Mouse (Mus musculus) retina, postnatal 7 days (tissue): ENCODE measurements around the gene P4ha2.

ENCODE experiments used
- DNase-seq: peaks from one replicate; pipeline ENCODE4 v3.0.0-alpha.2; 2012; ENCODE audit warnings: low read depth, low spot score

Gene P4ha2

DNA sequence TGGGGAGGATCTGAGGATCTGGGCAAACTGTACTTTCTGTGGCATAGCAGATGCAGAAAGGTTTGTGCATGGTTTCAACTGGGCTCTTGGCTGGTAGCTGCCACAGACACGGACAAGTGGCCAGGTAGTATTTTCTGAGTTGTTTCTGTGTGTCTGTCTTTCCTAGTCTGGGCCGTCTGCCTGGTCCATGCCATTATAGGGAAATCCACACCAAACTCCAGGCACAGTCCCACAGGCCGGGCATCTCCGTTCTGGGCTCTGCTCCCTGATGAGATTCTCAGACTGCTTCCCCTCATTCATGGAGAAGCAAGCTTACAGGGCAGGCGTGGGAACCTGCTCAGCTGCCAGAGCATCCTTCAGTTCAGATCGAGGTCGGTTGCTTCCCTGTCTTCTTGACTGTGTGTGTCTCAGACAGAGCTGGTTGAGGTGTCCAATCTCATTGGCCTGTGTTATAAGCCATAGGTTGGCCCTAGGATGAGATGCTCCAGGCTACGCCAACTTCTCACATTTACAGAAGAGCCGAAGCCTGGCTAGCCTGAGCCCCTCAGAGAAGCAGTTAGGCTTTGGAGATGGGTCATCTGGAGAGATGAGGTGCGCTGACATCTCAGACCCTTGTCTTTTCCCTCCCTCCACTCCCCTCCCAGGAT lies at the start of gene P4ha2:
Gene P4ha2 (plus strand): TSS at position 51 of the 647 bp plus-strand sequence.
- DNase-seq, result no peak

DNA sequence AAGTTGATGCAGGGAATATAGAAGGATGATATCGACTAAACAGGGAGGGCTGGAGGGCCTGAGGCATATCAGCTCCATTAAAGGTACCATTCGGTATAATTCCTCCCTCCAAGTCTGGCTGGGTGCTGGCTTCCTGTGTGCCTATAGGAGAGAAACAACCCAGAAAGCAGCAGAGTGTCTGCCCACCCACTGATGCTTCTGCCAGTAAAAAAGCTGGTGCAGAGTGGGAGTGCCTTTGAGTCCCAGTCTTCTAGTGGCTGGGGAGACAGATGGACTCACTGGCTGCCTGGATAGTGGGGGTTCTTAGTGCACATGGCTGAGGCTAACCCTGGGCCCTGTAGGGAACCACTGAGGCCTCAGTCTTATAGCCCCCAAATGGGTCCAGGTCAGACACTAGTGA lies 49.7 kb upstream of the P4ha2 start:
- no peak for DNase-seq

DNA sequence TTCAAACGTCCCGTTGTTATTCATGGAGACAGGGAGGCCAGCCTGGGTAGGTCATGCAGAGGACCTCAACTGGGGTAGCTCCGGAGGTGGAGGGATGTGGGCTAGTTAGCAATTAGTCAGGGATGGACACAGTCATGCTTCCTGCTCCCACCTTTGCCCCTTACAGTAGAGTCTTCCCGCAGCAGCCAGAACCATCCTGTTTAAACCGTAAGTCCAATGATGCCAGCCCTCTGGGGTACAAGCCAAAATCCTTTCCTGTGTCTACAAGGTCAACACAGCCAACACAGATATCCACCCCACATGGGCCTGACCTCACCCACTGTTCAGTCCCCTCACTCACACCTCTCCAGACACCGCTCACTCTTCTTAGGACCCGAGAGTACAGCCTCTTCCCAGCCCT lies 48.7 kb upstream of the P4ha2 start:
- DNase-seq, result no peak

DNA sequence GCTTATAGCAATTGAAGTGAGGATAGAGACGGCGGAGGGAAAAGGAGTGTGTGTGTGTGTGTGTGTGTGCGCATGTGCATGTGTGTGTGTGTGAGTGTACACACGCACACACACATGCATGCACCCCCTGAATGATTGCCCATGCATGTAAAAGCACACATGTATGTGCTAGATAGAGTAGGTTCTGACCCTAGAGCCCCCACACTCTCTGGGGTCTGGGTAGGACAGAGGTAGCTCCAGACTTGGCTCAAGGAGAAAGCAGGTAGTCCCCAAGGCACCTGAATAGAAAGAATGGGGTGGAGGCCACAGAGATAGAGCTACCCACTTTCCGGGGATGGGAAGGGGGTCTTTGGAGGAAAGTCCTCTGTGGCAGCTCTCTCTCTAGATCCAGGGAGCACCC lies 47.8 kb upstream of the P4ha2 start:
- no peak for DNase-seq

DNA sequence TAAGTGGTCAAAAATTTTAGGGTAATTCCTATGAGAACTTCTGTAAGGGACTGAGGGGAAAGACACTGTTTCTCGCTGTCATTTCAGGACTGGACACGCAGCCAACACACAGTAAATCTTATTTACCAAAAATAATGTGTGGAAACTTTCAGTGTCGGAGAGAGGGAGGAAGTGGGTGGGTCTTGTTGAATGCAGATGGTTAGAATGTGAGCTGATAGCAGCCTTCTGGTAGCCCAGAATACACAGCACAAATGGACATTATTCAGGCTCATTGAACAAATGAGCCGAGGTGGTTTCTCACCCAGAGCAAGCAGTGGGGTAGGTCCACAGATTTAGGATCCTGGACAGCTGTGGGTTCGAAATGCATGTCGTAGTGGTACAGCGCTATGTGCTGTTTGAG lies 46.8 kb upstream of the P4ha2 start:
- no peak for DNase-seq

DNA sequence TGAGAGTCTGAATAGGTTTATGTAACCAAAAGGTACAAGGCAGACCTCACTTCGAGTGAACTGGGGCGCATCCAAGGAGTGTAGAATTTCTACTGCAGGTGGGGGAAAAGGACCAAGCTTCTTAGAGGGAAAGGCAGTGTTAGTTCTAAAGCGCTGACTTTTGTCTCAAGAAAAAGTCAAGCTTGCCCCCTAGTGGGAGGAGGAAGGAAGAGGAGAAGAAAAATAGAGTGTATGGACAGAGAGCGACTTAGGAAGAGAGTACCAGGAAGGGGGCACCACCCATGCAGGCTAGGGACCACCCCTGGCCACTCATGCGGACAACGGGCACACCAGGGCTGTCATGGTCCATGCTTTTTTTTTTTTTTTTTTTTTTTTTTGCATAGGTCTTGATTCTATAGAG lies 45.6 kb upstream of the P4ha2 start:
- DNase-seq, result peak; percentile 46

DNA sequence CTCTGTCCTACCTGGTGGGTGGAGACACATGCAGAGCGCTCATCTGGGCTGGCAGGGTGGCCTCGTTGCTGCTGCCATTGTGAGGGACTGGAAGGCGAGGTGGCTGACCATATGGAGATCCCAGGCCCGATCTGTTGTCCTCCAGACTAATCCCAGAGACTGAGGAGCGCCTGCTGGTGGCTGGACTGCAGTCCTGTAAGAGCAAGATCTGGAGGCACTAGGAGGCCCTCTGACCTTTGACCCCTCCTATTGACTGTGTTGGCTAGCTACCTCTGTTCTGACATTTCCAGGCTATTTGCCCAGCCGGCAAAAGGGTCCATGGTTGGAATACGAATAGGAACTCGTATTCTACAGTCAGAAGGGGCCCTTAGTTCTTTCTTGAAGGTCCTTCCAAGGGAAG lies 43.8 kb upstream of the P4ha2 start:
- no peak for DNase-seq

DNA sequence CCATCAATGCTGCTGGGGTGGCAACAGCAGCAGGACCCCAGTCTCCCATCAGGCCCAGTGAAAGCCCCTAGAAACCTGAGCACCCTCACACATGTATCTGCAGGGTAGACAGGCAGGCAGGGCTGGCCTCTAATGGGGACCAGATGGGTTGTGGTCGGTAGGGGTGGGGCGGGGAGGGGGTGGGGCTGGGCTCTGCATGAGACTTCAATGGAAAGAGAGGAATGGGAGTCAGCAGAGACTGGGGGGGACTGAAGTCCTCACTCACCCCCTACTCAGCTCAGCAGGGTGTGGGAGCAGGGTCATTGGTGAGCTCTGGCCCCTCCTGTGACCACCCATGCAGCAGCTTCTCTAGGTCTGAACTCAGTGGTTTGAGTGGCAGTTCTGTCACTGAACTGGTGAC lies 42.5 kb upstream of the P4ha2 start:
- DNase-seq, result no peak

DNA sequence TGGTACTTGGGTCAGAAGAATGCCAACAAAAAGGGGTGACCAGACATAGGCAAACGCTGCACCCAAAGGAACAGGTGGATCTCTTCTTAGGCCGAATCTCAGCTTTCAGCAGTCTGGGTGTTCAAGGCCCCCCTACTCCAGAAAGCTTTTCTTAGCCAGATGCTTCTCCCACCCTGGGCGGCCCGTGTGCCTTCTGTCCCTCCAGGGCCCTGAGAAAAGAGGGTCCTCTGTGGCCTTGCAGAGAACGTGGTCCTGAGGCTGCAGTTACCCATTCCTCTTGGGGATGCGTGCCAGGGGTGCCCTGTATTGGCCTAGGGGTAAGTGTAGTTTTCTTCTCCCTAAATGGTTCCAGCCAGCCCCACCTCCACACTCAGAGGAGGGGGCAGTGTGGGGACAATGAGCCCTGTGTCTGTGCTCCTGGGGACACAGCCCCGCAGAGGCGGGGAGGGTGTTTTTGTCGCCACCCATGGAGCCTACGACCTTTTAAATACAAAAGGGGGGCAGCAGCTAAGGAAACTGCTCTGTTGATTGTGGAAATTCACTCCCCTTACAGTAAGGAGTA lies 41.8 kb upstream of the P4ha2 start:
- no peak for DNase-seq

DNA sequence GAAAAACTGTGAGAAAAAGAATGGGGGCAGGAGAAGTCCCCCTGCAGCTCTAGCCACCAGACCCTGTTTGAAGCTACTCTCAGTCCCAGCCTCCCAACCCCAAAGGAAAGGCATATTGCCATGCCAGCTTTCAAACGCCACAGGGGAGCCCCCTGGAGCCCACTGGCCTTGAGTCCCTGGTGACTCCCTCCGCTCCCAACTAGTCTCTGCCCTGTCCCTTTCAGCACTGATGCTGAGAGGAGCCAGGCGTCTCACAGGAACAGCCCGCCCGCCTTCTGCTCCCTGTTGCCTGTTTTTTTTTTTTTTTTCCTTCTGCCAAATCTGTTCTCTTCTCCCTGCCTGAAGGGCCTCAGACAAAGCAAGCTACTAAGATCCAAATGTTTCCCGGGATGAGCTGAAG lies 41.3 kb upstream of the P4ha2 start:
- DNase-seq, result no peak

DNA sequence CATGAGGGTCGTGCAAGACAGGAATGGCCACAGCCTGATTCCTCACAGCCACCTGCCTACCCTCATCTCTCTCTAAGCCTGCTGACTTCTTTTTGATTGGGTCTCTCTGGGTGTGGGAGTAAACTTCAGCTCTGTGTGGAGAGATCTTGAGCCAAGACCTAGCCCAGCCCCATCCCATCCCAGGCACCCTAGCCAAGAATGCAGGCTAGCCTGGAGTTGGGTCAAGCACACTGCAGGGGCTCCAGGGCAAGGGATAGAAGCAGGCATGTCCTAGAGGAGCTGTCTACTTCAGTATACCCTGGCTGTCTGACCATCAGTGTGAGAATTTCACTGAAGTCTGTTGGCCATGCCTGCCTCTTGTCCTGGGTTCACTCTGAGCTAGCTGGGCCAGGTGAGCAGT lies 40.4 kb upstream of the P4ha2 start:
- no peak for DNase-seq

DNA sequence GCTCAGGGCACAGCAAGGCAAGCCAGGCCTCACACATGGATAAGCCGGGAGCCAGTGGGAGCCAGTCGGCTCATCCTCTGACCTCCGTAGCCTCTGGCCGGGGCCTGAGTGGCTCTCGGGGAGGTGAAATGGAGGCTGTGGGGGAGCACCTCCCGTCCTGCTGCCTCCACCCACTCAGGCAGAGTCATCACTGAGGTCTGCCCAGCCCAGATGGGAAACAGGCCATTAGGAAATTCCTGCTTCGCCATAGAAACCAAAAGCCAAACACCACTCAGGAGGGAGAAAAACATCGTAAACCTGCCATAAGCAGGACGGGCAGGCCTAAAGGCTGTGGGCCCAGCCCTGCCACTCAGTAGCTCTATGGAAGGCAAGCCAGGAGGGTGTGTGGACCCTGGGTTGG lies 39.6 kb upstream of the P4ha2 start:
- DNase-seq, result no peak

DNA sequence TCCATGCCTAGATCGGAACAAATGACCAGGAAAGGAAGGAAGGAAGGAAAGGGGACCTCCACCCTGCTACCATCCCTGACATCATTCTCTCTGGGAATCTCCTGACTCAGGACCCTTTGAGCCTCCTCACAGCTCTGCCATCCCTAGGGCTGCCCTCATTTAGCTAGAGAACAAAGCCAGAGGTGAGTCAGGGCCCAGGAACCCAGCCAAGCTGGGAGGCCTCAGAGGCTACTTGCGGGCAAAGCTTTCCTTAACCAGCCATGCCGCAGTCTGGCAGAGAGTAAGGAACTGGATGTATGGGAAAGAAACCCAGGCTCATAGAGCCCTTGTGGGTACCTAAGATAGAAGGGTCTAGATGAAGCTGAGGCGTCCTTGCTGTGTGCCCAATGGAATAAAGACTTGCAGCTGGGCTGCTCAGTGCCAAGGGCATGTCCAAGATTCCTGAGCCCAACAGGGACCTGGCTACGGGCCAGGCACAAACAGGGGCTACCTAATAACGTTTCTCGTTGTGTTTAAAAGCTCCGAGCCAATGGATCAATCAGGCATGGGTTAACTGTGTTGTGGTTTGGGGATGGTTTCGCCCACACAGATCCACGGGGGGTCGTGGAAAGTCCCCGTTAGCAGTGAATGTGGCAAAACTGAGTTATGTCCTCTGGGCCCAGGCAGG lies 37.7 kb upstream of the P4ha2 start:
- no peak for DNase-seq

DNA sequence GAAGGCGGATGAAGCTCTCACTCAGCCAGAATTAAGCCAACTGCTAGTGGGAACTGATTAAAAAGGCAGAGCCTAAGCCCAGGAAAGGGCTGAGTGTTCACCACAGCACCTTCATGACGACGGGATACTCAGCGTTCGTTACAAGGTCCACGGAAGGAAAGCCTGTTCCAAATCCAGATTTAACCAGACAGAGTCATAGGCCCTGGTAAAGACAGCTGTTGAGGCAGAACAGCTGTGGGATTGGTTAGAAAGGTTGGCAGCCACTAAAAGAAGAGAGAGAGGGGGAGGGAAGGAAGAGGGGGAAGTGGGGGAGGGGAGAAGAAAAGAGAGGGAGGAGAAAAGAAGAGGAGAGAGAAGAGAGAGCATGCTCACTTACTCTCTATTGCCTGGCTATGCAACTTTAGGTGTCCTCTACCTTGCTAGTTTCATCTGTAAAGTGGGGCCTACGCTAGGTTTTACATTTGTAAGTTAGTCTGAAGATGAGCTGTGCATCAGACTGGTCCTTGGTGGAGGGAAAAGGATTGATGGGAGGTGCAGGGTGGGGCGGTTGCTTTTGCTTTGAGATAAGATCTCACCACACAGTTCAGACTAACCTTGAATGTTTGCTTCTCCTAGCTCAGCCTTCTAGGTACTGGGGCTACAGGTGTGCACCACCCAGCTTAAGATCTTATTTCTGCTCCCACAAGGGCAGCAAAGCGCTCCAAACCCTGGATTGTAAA lies 37.0 kb upstream of the P4ha2 start:
- no peak for DNase-seq

DNA sequence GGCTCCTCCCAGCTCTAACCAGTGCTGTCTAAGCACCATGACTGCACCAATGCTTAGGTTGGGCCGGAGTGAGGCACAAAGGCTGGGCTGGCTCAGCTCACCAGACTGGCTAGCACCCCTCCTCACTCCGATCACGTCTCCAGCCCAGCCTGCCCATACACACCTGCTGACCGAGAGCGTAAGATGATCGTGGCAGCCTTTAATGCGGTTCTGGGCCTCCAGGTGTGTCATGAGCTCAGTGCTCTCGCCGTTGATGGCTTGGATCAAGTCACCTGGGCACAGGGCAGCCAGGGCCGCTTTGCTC lies 36.5 kb upstream of the P4ha2 start:
- DNase-seq, result no peak

DNA sequence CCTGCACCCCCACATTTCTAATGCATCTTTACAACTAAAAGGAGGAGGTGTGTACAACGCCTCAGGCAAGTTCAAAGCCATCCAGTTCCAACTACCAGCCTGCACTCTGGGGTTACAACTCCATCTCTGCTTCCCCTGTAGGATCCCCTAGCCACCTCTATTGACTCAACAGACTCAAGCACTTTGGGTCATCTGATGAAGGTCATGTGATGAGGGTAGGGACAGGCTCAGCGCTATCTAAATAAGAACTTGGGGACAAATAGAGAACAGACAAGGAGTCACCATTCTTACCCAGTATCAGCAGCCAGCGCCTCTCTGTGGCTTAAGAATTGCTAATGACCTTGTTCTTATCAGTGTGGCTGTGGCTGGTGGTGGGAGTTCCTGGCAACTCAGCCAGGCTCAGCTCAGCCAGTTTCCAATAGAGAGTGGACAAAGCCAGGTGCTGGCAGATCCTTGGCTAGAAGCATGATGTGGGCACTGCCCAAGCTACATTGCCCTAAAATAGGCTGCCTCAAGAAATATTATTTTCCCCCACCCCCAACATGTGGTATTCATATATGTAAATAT lies 35.4 kb upstream of the P4ha2 start:
- no peak for DNase-seq

DNA sequence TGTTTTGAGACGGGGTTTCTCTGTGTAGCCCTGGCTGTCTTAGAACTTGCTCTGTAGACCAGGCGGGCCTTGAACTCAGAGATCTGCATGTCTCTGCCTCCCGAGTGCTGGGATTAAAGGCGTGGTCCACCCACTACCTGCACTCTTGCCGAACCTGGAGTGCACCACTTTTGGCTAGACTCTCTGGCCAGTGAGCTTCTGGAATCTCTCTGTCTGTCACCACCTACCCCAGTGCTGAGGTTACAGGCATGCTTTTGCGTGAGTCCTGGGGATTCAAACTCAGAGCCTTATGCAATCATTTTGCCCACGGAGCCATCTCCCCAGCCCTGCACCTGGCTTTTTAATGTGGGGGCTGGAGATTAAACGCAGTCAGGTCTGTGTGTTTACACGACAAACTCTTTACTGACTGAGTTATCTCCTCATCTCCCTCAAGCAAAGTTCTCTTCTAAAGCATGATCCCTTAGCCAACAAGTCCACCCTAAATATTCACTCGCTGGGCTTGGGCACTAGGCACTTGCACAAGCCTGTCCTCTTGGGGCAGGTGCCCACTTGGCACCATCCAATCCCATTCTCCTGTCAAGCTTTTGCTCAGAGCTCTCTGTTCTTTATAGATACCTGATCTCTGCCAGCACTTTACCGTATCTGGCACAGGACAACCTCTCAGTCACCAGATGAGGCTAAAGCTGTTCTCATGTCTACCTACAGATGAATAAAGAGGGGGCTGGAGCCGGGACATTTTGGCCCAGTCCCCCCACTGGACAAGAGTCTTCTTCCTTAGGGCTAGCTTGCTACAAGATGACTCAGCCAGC lies 34.6 kb upstream of the P4ha2 start:
- no peak for DNase-seq

DNA sequence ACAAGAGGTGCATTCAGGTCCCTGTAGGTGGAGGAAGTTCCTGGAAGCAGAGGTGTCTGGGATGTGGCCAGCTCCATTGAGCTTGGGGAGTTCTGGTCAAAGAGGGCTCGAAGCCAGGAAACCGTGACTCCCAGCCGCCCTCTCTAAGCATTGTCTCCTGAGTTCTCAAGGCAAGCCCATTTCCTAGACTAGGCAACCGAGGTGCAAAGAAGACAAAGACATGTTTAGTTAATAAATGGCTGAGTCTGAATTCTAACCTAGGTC lies 34.0 kb upstream of the P4ha2 start:
- no peak for DNase-seq

DNA sequence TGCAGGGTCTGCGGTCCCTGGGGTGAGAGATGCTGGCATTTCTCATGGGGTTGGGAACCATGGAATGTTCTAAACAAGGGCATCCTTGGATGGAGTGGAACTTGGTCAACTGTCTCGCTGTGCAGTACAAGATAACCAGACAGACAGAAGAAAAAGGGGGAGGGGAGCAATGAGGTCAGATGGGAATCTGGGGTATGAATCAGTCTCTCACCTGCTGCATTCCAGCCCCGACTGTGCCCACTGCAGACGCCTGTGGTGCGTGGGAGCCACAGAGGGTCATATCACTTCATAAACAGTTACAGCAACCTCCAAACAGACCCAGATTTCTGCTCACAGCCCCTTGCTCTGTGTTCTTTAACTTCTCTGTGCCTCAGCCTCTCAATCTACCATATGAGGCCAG lies 33.5 kb upstream of the P4ha2 start:
- no peak for DNase-seq

DNA sequence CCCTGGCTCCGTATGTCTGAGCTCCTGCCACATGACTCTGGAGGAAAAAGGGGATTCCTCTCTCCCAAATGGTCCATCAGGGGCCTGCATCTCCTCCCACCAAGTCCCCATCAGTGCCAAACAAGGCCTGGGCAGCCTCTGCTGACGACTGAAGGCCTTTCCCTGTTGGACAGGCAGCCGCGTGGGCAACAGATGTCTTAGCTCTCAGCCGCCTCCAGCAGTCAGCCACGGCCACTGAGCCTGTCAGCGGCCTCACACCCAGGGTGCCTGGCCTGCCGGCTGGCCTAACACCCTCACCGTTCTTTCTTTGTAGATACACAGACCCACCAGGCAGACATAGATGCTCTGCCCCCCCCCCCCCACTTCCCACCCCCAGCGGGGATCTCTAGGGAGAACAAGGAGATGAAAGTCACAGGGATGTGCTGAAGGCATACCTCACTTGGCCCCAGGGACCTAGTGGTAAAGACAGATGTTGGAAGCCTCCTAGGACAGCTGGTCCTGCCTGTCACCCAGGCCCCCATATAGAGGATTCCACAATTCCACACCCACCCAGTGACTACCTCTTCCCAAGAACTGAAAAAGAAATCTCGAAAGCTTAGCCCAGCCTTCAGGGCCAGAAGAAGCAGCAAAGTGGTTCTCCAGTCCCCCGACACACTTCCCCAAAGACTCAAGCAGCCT lies 32.4 kb upstream of the P4ha2 start:
- DNase-seq, result no peak

DNA sequence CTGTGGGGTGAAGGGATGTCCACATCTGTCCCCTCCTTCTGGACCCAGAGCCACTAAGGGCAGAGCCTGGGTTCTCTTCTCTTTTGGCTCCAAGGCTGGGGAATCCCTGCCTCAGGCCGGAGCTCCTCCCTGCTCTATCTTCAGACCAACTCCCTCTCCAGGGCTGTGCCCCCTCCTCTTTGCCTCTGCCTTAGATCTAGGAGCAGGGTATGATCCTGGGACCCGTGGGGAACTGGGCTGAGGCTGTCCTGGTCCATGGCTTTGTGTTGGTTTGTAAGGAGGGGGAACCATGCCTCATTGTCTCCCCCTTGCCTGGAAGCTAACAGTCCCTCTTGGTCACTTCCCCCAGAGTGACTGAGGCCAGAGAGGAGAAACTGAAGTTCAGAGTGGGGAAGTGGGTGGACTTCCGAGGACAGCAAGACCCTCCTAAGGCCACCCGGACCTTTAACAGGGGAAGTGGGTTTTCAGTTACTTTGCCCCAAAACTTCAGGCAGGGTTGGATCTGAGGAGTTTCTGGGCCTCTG lies 31.8 kb upstream of the P4ha2 start:
- no peak for DNase-seq
